Comparison of ENCODE assay signal across 28 mouse cellular contexts in the genomic region with DNA sequence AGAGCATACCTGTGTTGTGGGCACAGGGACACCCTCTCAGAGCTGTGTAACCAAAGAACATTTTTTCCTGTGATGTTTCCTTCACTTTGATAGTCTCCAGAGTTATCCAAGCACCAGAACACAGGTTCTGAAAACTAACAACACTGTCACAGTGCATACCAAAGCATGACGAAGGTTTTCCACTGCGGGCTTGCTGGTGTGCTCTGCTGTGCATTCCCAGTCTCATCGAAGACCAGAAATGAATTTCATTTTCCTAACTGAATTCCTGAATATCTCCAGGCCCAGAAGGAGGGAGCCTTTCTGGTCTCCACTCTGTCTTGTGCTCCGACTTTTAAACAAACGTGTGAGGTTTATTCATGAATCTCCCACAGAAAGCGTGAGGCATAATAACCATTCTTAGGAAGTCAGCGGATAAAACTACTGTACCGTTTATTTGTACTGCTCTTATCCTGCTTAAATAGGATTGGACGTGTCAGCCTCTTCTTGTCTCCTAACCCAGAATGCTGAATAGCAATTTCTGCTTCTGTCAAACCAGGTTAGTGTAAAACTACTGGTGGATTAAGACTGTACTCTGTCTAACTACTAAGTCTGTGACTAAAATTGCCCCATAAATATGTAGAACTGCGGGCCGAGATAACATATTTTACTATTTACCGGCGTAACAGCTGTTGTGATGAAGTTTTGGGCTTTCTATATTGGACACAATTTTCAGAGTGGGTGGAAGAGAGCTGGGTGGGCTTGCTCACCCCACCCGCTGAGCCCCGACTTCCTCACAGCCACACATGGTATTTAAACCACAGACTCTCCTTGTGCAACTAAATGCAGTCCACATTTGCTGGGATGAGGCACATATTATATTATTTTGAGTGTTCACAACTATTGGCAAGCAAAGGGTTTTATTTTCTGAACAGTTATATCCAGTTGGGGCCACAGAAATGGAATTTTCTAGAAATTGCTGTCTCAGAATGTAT.
A peak's percentile ranks its signal among the peaks of the same experiment; 100 is the strongest.
DNase-seq lines count a peak whose midpoint lies in the region; ATAC-seq and TF ChIP-seq lines count a peak whose summit lies in the region.
"Had no signal": no experiment of that assay in that cellular context is flagged by ENCODE, and none has a peak within 500 bp of the region (broad histone marks: within the 10 kb centered on the region; RNA-seq: fewer than 3 reads in every experiment).

No protein-coding gene starts in this region.

- no peak overlapping the region for H3K9ac ChIP-seq in intestine, embryonic 14.5 days (ENCODE audit: low read length)
- no peak overlapping the region for H3K9ac ChIP-seq in intestine, postnatal 0 days (ENCODE audit: low read depth, low read length)
- no peak overlapping the region for H3K9ac ChIP-seq in embryonic facial prominence, embryonic 14.5 days (ENCODE audit: low read depth, low read length)
- H3K9ac ChIP-seq: forebrain, embryonic 15.5 days; hindbrain, embryonic 13.5 days; liver, embryonic 15.5 days; lung, embryonic 14.5 days; neural tube, embryonic 13.5 days had no signal

- H3K4me3 ChIP-seq in intestine, embryonic 14.5 days (ENCODE audit: low read depth, low read length), result no peak overlapping the region
- no peak overlapping the region for H3K4me3 ChIP-seq in intestine, postnatal 0 days (ENCODE audit: low read depth, low read length)
- no peak overlapping the region for H3K4me3 ChIP-seq in embryonic facial prominence, embryonic 14.5 days (ENCODE audit: low read depth, low read length)
- H3K4me3 ChIP-seq: forebrain, embryonic 10.5 days; forebrain, embryonic 15.5 days; hindbrain, embryonic 13.5 days; liver, embryonic 15.5 days; megakaryocyte, embryonic 14.5 days; neural tube, embryonic 13.5 days had no signal

- no peaks in the 10 kb centered on the region for H3K9me3 ChIP-seq in intestine, embryonic 14.5 days (ENCODE audit: control insufficient read depth, low read length)
- no peaks in the 10 kb centered on the region for H3K9me3 ChIP-seq in intestine, postnatal 0 days (ENCODE audit: control insufficient read depth)
- no peaks in the 10 kb centered on the region for H3K9me3 ChIP-seq in embryonic facial prominence, embryonic 14.5 days (ENCODE audit: control insufficient read depth, low read length)
- H3K9me3 ChIP-seq: forebrain, embryonic 10.5 days; forebrain, embryonic 15.5 days; liver, embryonic 15.5 days; neural tube, embryonic 13.5 days had no signal

- ATAC-seq in intestine, embryonic 14.5 days (replicated peaks; ENCODE audit: low FRiP score, low TSS enrichment, low read depth), result peak; percentile 62; the same call in 1 of the 2 replicates
- no peak for ATAC-seq in intestine, postnatal 0 days
- ATAC-seq in embryonic facial prominence, embryonic 14.5 days (ENCODE audit: low read depth), result no peak
- no peak for ATAC-seq in megakaryocyte, adult 5-6 weeks (ENCODE audit: poor library complexity, severe bottlenecking)
- ATAC-seq: CD4-positive, CD25-positive, alpha-beta regulatory T cell, adult 4 months; forebrain, embryonic 15.5 days had no signal

- no peaks in the 10 kb centered on the region for H3K27me3 ChIP-seq in intestine, embryonic 14.5 days (replicated peaks; ENCODE audit: control insufficient read depth, insufficient read depth, low read length)
- H3K27me3 ChIP-seq in intestine, postnatal 0 days (replicated peaks; ENCODE audit: control insufficient read depth, insufficient read depth, low read length), result no peaks in the 10 kb centered on the region
- no peaks in the 10 kb centered on the region for H3K27me3 ChIP-seq in embryonic facial prominence, embryonic 14.5 days (replicated peaks; ENCODE audit: control insufficient read depth, insufficient read depth, low read length)
- H3K27me3 ChIP-seq: forebrain, embryonic 15.5 days; hindbrain, embryonic 13.5 days; liver, embryonic 15.5 days; megakaryocyte, embryonic 14.5 days; neural tube, embryonic 13.5 days had no signal

- DNase-seq in intestine, embryonic 14.5 days (ENCODE audit: low spot score), result no peak
- peak; percentile 8 for DNase-seq in Muller cell, postnatal 12 days (ENCODE audit: inconsistent ontology term)
- DNase-seq in embryonic facial prominence, embryonic 14.5 days (ENCODE audit: low spot score), result peak; percentile 62
- DNase-seq in retina, embryonic 14.5 days (ENCODE audit: low spot score), result peak; percentile 32
- no peak for DNase-seq in lung, postnatal 10 days
- DNase-seq in gastrocnemius, postnatal 4 days (ENCODE audit: low spot score in 2 of 2), result no peak
- DNase-seq: adrenal gland, postnatal 25 days; cerebellum, adult 18-20 months; cerebellum, postnatal 10 days; gastrocnemius, postnatal 14 days; heart, adult 18-20 months; heart, postnatal 4 days; kidney, adult 2 months; layer of hippocampus, adult 9-11 months; lung, embryonic 14.5 days; lung, postnatal 36 days; right cerebral cortex, postnatal 14 days had no signal

- TF ChIP-seq CTCF in intestine, postnatal 0 days (IDR thresholded peaks at IDR 0.05; ENCODE audit: low read depth), result no peak

- WGBS in intestine, embryonic 14.5 days, result 48% methylated on average over 15 of the region's 15 CpGs
- WGBS in intestine, postnatal 0 days, result 66% methylated on average over 15 of the region's 15 CpGs
- 52% methylated on average over 15 of the region's 15 CpGs for WGBS in embryonic facial prominence, embryonic 14.5 days

- H3K36me3 ChIP-seq in intestine, embryonic 14.5 days (ENCODE audit: control insufficient read depth, insufficient read depth, low read length), result no peaks in the 10 kb centered on the region
- no peaks in the 10 kb centered on the region for H3K36me3 ChIP-seq in intestine, postnatal 0 days (ENCODE audit: control insufficient read depth, insufficient read depth)
- no peaks in the 10 kb centered on the region for H3K36me3 ChIP-seq in embryonic facial prominence, embryonic 14.5 days (ENCODE audit: control insufficient read depth, insufficient read depth, low read length)
- H3K36me3 ChIP-seq: forebrain, embryonic 10.5 days; forebrain, embryonic 15.5 days; hindbrain, embryonic 13.5 days; liver, embryonic 15.5 days; neural tube, embryonic 13.5 days had no signal

- no peak overlapping the region for H3K4me2 ChIP-seq in intestine, embryonic 14.5 days (ENCODE audit: low read length)
- H3K4me2 ChIP-seq in intestine, postnatal 0 days (replicated peaks; ENCODE audit: low read depth), result no peak overlapping the region
- no peak overlapping the region for H3K4me2 ChIP-seq in embryonic facial prominence, embryonic 14.5 days (ENCODE audit: low read depth, low read length)
- H3K4me2 ChIP-seq: forebrain, embryonic 15.5 days; heart, embryonic 11.5 days; hindbrain, embryonic 13.5 days; liver, embryonic 15.5 days; lung, embryonic 14.5 days; neural tube, embryonic 13.5 days had no signal

- H3K4me1 ChIP-seq in intestine, embryonic 14.5 days (replicated peaks; ENCODE audit: control insufficient read depth, insufficient read depth, low read length), result no peaks in the 10 kb centered on the region
- no peaks in the 10 kb centered on the region for H3K4me1 ChIP-seq in intestine, postnatal 0 days (replicated peaks; ENCODE audit: control insufficient read depth, insufficient read depth, low read length)
- H3K4me1 ChIP-seq in embryonic facial prominence, embryonic 14.5 days (ENCODE audit: control insufficient read depth, insufficient read depth, low read length), result peaks cover 9% of the 10 kb centered on the region; the same call in 1 of the 2 replicates
- H3K4me1 ChIP-seq: forebrain, embryonic 10.5 days; hindbrain, embryonic 13.5 days; liver, embryonic 15.5 days; neural tube, embryonic 13.5 days had no signal

- H3K27ac ChIP-seq in intestine, embryonic 14.5 days (ENCODE audit: low read depth), result peak overlapping the region; percentile 20; the same call in 1 of the 2 replicates
- no peak overlapping the region for H3K27ac ChIP-seq in intestine, postnatal 0 days (ENCODE audit: low read depth, low read length)
- peak overlapping the region; percentile 53; the same call in 1 of the 2 replicates for H3K27ac ChIP-seq in embryonic facial prominence, embryonic 14.5 days (replicated peaks; ENCODE audit: low read depth, low read length)
- H3K27ac ChIP-seq: forebrain, embryonic 10.5 days; forebrain, embryonic 15.5 days; hindbrain, embryonic 13.5 days; kidney, postnatal 0 days; liver, embryonic 15.5 days; neural tube, embryonic 13.5 days had no signal

Comparison
In these comparisons a context has a peak if more than half of its experiments do, and no peak if none do; other contexts are left out.
1. DNase-seq: peak in Muller cell, postnatal 12 days (single experiment), embryonic facial prominence, embryonic 14.5 days (single experiment) and retina, embryonic 14.5 days (single experiment); none in intestine, embryonic 14.5 days (single experiment), lung, postnatal 10 days (single experiment) and gastrocnemius, postnatal 4 days (0 of 2).